Mouse (Mus musculus) kidney, postnatal 0 days (tissue): ENCODE measurements around the gene H2-DMa. TPM values are rescaled to one million over a fixed set of nuclear protein-coding genes. Genes with fewer than 3 reads are reported as not detected.

Experiments used
- ATAC-seq: fragments of 200-750 bp; cut with Nextera tagmentation; replicated peaks from 2 replicates; pipeline ENCODE4 v1.8.0; 2017; ENCODE audit warnings: low read depth, moderate number of reproducible peaks, moderate TSS enrichment, moderate library complexity; ENCODE audit not compliant: low FRiP score
- DNase-seq: peaks from one replicate; pipeline ENCODE4 v3.0.0-alpha.2; 2016; ENCODE audit warnings: low spot score
- H3K27ac ChIP-seq: fragments of 300-500 bp; sonication (generic); 2 replicates; pipeline ENCODE4 v1.5.1; 2014; ENCODE audit warnings: mild to moderate bottlenecking
- H3K27me3 ChIP-seq: fragments of 300-500 bp; sonication (generic); 2 replicates; pipeline ENCODE4 v1.6.1; 2014; ENCODE audit warnings: low read length, mixed read lengths; ENCODE audit not compliant: insufficient read depth
- H3K36me3 ChIP-seq: fragments of 300-500 bp; sonication (generic); 2 replicates; pipeline ENCODE4 v1.6.1; 2014; ENCODE audit warnings: low read length, mixed read lengths; ENCODE audit not compliant: insufficient read depth
- H3K4me1 ChIP-seq: fragments of 300-500 bp; sonication (generic); replicated peaks from 2 replicates; pipeline ENCODE4 v1.6.1; 2014; ENCODE audit warnings: antibody characterized with exemption, low read length, mixed read lengths; ENCODE audit not compliant: insufficient read depth
- H3K4me2 ChIP-seq: fragments of 300-500 bp; sonication (generic); 2 replicates; pipeline ENCODE4 v1.6.1; 2014; ENCODE audit warnings: mild to moderate bottlenecking, low read length, moderate library complexity, mixed read lengths
- H3K4me3 ChIP-seq: fragments of 300-500 bp; sonication (generic); replicated peaks from 2 replicates; pipeline ENCODE4 v1.5.1; 2014; ENCODE audit warnings: low read depth, low read length
- H3K9ac ChIP-seq: fragments of 300-500 bp; sonication (generic); 2 replicates; pipeline ENCODE4 v1.6.1; 2014; ENCODE audit warnings: low read depth, low read length
- H3K9me3 ChIP-seq: fragments of 300-500 bp; sonication (generic); replicated peaks from 2 replicates; pipeline ENCODE4 v1.6.1; 2016; ENCODE audit warnings: low read length, inconsistent platforms, mixed read lengths
- CTCF ChIP-seq: IDR thresholded peaks from 2 replicates; pipeline ENCODE4 v1.5.1; 2016; ENCODE audit warnings: antibody characterized with exemption, low read depth, mild to moderate bottlenecking, moderate library complexity
- WGBS: fragments of 180-500 bp; shearing (Covaris S2); extraction: QIAGEN DNeasy Blood & Tissue Kit; methylation state at CpG from one replicate; pipeline ENCODE4 v1.1.7; 2014; 5-methylcytosine and 5-hydroxymethylcytosine counted together
- polyA plus RNA-seq: library from polyadenylated mRNA; unstranded; fragments of >200 nt; fragmentation: Nextera tagmentation; extraction: Ambion mirVana; gene quantifications from 2 replicates; pipeline ENCODE4 v1.2.1, GENCODE M21; 2015

The H2-DMa gene
- polyA plus RNA-seq, 1 experiment from 2014 or later, result 18.6 TPM

DNA sequence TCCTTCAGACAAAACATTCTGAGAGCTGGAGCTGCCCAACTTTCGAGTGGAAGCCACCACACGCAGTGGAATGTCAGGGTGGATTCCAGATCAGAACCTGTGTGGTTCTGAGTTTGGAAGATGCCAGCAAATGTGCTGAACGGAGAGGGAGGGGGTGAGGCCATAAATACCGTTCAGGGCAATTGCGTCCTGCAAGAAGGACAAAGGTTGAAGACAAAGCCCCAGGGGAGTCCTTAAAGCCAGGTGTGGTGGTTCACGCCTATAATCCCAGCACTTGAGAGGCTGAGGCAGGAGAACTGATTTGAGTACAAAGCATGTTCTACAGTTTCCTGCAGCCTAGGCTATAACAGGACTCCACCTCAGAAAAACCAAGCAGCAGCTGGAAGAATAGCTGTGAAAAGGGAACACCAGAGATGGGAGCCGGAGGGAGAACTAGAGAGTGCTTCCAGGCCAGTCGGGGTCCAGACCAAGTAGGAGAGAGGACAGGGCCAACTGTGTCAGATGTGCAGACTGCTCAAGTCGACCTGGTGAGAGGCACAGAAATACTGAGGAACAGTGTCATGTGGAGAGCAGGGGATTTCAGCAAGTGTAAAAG, 7.6 kb downstream of the H2-DMa start:
- H3K9me3 ChIP-seq, result no peaks in the 10 kb centered on the region
- H3K4me3 ChIP-seq, result no peak overlapping the region
- WGBS, result 41% methylated on average over 9 of the region's 9 CpGs
- H3K4me1 ChIP-seq, result peaks cover 28% of the 10 kb centered on the region
- 0 out of 2 replicates have a peak overlapping the region, but pooled peaks have one; percentile 13 for H3K27ac ChIP-seq
- ATAC-seq (no peak), DNase-seq (no peak)
- no peak overlapping the region for H3K9ac ChIP-seq
- H3K4me2 ChIP-seq, result no peak overlapping the region
- H3K27me3 ChIP-seq, result no peaks in the 10 kb centered on the region
- H3K36me3 ChIP-seq, result no peaks in the 10 kb centered on the region
- TF ChIP-seq CTCF, result no peak

DNA sequence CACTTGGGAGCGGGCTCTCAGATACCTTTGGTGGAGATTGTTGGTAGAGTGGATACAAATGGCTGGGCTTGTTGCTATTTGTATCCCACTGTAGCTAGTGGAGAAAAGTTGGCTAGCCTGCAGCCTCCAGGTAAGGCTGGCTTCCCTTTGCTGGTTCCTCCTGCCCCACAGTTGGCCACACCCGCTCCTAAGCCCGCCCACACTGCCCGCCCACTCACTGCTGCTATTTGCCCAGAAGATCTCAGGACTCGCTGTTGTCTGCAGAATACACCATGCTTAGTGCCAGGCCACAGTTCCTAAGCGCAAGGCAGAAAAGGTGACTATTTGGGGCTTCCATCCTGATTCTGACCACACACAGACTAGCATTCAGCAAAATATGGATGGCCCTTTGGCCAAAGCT, 8.1 kb downstream of the H2-DMa start:
- H3K36me3 ChIP-seq, result no peaks in the 10 kb centered on the region
- TF ChIP-seq CTCF, result no peak
- no peaks in the 10 kb centered on the region for H3K27me3 ChIP-seq
- H3K4me2 ChIP-seq, result 0 out of 2 replicates have a peak overlapping the region, but pooled peaks have one; percentile 1
- no peak overlapping the region for H3K27ac ChIP-seq
- no peaks in the 10 kb centered on the region for H3K9me3 ChIP-seq
- no peak overlapping the region for H3K4me3 ChIP-seq
- 30% methylated on average over 6 of the region's 6 CpGs for WGBS
- ATAC-seq, result no peak; the same call in 1 of the 2 replicates
- H3K9ac ChIP-seq, result no peak overlapping the region
- peak; percentile 69 for DNase-seq
- peaks cover 28% of the 10 kb centered on the region for H3K4me1 ChIP-seq

DNA sequence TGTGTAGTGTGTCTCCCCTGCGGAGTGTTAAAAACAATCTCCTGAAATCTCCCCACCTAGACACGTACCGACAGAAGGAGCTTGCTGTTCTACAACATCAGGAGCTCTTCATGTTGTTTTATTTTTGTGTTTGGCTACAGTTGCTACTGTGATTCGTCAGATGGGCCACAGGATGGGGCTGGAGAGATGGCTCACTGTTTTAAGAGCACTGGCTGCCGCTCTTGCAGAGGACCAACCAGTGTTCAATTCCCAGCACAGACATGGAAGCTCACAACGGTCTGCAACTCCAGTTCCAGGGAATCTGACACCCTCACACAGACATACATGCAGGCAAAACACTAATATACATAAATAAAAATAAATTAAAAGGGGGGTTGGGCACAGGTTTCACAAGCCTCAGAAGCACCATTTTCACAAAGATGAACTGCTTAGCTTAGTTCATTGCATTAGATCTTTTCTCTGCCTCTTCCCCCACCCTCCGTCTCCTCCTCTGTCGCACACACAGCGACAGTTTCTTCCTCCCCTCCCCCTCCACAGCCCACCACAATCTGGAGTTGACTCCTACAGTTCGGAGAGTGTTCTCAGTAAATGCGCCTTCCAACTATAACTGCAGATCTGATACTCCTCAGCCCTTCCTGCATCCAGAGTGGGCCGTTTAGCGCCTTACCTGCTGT, 9.1 kb downstream of the H2-DMa start:
- DNase-seq, result no peak
- 32% methylated on average over 13 of the region's 13 CpGs for WGBS
- H3K27ac ChIP-seq, result no peak overlapping the region
- no peak for ATAC-seq
- peaks cover 28% of the 10 kb centered on the region for H3K4me1 ChIP-seq
- no peak overlapping the region for H3K9ac ChIP-seq
- no peaks in the 10 kb centered on the region for H3K27me3 ChIP-seq
- 0 out of 2 replicates have a peak overlapping the region, but pooled peaks have one; percentile 13 for H3K4me2 ChIP-seq
- no peaks in the 10 kb centered on the region for H3K36me3 ChIP-seq
- TF ChIP-seq CTCF, result peak; percentile 54
- H3K9me3 ChIP-seq, result no peaks in the 10 kb centered on the region
- H3K4me3 ChIP-seq, result 0 out of 2 replicates have a peak overlapping the region, but pooled peaks have one; percentile 5

DNA sequence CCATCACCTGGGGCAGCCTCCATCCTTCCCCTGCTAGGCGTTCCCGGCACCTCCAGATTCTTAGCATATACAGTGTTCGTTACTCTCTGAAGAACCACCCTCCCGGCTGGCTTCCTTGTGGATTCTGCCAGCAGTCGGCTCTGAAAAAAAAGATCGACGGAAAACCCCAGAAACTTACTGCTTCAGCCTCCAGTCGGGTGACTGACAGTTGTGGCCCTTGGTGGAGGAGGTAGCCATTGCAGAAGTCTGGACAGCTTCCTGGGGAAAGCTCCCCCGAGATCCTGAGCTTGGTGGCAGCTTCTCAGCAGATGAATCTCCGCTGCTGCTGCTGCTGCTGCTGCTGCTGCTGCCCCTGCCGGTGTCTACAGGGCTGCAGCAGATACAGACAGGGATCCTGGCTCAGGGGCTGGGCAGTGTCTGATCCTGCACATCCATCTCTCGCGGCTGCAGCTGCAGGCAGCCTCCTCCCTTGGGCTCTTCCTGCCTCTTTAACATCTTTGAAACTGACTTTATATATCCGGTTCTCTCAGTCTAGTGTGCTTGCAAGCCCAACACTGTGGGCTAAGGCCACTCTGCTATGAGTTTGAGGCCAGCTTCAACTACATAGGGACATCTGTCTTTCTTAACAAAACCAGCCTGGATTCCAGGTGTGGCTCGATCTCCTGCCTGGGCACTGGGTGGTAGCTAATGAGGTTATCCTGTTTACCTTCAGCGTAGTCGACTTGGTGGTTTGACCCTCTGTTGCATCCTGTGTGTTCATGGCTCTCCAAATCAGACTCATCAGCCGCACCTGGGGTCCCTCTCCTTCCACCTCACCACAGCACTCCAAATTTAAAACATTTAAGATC, 9.8 kb downstream of the H2-DMa start:
- Histone ChIP-seq H3K27ac (no peak overlapping the region), H3K36me3 (no peaks in the 10 kb centered on the region), H3K9me3 (no peaks in the 10 kb centered on the region), H3K9ac (no peak overlapping the region; the same call in 1 of the 2 replicates), H3K4me1 (peaks cover 28% of the 10 kb centered on the region), H3K27me3 (no peaks in the 10 kb centered on the region), H3K4me3 (peak overlapping the region; percentile 5; the same call in 1 of the 2 replicates), H3K4me2 (0 out of 2 replicates have a peak overlapping the region, but pooled peaks have one; percentile 13)
- ATAC-seq, result no peak
- 21% methylated on average over 18 of the region's 18 CpGs for WGBS
- no peak; the same call in 1 of the 2 replicates for TF ChIP-seq CTCF
- DNase-seq, result no peak

DNA sequence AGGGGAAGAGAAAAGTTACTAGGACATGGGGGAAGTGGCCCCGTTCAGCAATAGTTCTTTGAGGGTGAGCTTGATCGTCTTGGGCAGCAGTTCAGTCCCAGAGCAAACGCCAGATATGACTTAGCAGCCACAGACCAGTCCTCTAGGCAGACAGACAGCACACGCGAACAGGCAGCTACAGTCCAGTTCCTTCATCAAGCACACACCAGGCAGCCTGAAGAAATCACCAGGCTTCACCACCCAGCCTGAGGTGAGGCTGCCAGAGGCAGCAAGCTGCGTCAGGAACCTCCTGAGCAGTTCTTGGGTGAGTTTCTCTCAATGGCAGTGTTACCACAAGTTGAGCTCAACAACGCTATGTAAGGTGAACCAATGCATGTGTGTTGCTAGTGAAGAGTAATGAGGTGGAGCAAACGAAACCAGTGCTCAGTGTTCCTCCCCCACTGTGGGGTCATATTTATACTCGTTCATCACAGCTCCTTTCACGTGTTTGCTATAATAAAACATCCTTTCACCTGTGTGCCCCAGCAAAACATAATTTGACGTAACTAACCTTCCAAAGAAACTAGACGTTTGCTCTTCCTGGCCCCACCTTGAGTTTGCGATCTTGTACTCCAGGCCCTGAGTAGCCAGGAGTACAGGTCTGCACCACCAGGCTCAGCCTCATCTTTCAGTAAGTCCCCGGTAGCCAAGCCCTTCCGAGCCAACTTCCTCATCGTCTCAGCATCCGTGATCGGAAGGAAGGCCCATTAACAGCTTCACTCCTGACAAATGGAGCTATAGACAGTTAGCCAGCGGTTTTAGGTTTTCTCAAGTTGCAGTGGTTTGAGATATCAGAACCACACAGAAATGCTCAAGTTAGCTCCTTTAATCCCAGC, 11.0 kb downstream of the H2-DMa start:
- no peak overlapping the region for H3K27ac ChIP-seq
- no peak overlapping the region for H3K4me3 ChIP-seq
- no peak for TF ChIP-seq CTCF
- no peaks in the 10 kb centered on the region for H3K9me3 ChIP-seq
- WGBS, result 45% methylated on average over 19 of the region's 19 CpGs
- ATAC-seq (no peak), DNase-seq (no peak)
- H3K4me2 ChIP-seq, result no peak overlapping the region
- H3K4me1 ChIP-seq, result peaks cover 24% of the 10 kb centered on the region
- no peak overlapping the region for H3K9ac ChIP-seq
- H3K27me3 ChIP-seq, result no peaks in the 10 kb centered on the region
- no peaks in the 10 kb centered on the region for H3K36me3 ChIP-seq
